Mouse (Mus musculus) right cerebral cortex, adult 2 months (tissue): ENCODE results near the gene Ddo.
A peak's percentile ranks its signal among the peaks of the same experiment; 100 is the strongest.

Experiments
- DNase-seq, 2 experiments: peaks; one replicate each; pipeline ENCODE4 v3.0.0; 2021 to 2022; ENCODE audit warnings: low spot score in 2 of 2

Ddo gene

DNA sequence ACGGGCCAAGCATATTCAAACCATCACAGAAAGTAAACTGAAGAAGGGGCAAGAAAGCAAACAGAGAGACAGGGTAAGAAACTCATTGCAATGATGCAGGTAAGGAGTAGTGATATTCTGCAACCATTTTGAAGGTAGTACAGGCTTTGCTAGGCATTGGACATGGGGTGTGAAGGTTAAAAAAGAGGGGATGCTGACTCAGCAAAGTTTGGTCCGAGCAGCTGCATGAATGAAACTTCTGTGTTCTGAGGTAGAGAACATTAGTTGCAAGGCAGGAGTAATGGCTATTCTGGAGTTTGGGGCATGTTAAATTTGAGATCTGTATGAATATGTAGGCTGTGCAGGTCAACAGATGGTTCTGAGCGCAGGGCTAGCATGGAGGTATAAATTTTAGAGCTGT lies 35.5 kb downstream of the Ddo start:
- DNase-seq, result no peak

DNA sequence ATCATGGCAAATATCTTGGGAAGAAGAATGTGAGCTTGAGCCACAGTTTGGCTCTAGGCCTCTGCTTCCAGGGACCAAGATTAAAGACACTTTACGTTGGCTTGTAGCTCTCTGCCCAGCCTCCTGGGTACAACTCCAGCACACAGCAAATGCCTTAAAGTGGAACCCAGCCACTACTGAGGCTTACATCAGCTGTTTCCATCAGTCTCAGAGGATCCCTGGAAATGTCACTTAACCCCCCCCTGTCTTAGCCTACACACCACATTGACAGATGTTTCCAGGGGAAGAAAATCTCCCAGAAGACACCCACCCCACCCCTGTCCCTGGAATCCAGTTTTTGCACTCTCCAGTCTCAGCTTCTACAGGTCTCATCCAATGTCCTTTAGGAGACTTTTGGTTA lies 37.1 kb downstream of the Ddo start:
- DNase-seq, result no peak

DNA sequence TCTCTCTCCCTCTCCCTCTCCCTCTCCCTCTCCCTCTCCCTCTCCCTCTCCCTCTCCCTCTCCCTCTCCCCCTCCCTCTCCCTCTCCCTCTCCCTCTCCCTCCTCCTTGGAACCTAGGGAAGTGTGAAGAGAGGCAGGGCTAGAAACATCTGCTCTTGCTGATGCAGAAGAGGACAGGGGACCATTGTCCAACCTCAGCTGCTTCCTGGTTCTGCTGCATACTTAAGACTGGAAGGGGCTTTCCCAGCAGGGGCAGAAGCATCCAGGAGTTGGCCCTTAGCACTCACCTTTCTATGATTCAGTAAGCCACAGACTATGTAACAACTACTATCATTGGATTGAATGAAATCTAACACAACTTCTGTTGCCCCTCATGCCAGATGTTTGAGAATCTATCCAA lies 38.8 kb downstream of the Ddo start:
- no peak for DNase-seq

DNA sequence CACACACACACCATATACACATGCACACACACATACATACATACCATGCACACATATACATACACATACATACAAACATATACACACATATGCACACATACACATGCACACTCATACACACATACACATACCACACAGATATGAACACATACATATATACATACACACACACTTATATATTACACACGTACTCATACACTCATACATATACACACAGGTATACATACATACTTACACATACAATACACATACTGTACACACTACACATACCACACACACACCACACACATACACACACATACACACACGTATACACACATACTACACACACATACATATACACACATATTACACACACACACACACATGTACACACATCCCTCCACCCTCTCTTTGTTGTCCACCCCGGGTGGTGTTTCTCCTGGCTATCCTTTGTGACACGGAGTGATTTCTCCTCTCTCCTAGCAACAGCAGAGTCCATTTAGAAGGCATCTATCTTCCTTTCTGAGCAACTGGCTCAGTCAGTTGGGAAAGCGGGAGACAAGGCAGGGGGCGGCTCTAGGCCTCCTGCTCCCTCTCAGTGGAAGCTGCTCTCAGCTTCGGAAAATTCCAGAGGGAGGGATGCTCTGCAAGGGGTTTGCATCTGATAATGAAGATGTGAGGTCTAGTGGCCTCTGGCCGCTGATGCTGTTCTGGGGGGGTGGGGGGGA lies 42.9 kb downstream of the Ddo start:
- no peak for DNase-seq

DNA sequence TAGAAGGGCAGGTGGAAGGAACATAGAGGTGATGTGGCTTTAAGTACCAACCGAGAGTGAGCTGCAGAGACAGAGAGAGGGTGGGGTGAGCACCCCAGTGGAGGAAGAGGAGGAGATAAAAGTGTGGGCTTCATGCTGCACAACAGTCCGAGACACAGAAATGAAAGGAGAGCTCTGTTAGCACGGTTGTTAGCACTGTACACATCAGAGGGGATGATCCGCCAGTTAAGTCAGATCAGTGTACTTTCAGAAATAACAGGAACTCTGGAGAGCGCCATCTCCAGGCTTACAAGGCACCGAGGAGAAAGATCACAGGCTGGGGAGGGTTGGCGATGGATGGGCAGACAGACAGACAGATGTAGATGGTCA lies 43.5 kb downstream of the Ddo start:
- DNase-seq, result no peak

DNA sequence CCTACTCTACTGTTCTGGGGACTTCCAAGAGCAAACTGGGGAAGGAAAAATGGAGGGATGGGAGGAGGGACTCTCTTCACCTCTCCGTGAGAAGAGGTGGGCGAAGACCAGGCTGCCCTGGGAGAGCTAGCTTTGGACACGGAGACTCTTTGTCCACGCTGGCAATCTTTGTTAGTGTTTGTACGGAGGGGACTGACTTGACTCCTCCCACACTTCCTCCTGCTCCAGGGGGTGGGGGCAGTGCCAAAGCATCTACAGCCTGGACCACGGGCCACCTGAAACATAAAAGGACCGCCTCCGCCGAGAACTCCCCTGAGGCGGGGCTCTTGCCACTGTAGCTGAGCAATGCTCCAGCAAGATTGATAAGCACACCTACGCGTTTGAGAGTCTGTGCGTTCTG lies 44.3 kb downstream of the Ddo start:
- no peak for DNase-seq

DNA sequence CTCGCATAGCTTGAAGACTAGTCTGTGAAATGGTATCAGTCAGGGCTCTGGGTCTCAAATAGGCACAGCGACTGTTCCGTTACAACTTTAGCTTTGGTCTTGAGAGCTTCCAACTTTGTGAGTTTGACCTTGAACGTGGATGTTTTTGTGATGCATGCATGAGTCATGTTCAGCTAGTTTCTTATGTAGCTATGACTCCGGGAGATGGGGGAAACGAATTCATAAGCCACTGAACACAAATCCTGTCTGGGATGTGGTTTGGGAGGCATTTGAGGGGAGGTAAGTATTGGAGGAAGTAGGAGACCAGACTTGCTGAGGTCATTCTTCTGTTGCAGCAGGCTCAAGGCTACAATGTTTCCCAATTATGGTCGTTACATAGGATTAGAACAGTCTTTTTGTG lies 46.1 kb downstream of the Ddo start:
- DNase-seq, result no peak

DNA sequence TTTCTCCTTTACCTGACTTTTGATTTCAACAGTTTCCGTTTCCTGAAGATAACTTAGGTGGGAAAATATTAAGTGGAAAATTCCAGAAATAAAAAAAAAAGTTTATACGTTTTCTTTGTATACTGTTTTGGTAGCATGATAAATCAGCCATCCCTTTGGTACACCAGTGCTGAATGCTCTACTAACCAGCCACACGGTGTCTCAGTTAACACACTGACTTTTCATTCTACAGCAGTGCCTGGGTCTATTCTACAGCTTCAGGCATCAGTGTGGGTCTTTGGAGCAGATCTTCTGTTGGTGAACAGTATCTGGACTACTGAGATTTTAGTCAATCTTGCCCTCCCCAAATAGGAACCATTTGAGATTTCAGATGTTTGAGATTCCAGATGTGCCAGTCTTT lies 48.7 kb downstream of the Ddo start:
- DNase-seq, result no peak

DNA sequence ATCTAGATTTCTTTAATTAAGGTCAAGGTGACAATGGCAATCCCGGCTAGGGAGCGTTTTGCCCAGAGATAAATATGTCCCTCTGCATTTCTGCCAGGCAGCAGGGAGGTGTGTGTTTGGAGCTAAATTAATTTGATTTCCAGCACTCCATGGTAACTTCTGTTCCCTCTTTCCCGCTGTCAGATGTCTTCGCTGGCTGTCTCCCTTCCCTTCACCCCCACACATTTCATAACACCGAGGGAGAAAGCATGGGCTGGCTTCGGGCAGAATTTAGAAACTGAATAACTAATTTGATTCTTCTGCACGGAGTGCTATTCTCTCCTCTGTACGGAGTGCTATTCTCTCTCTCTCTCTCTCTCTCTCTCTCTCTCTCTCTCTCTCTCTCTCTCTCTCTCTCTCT lies 52.7 kb downstream of the Ddo start:
- peak; percentile 72 to 76 for DNase-seq

DNA sequence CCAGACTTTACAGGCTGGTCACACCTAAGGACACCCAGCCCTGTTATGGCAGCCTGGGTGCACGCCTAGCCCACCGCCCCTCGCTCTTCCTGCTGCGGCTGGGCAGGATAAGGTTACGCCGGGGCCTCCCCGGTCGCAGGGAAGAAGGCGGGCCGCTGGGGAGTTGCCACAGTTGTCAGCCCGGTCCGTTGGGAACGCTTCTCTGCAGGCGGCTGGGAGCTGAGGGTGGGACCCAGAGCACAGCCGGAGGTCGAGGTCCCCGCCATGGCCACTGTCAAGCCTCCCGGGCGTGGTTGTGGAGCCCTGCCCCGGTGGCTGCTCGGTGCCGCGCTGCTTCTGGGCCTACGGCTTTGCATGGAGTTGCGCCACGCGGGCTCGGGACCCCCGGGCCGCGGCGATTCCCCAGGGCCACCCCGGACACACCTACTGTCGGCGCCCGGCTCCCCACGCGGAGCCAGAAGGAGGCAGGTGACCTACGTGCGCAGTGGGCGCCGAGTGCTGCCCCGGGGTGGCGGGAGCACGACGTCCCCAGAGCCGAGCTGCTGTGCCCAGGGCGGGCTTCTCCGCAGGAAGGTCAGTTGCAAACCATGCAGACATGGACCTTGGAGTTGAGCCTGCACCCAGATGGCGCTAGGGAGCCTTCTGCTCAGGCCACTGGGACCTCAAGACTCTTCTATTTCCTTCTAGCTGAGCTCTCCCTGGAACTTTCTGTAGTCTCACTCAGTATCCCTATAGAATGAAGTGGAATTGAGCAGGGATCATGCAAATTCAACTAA lies 53.5 kb downstream of the Ddo start, which contains the start of gene Mettl24:
Gene Mettl24, plus strand, starts transcription at position 191 of the 776 bp plus-strand sequence.
- DNase-seq, result peak; percentile 64 to 80

DNA sequence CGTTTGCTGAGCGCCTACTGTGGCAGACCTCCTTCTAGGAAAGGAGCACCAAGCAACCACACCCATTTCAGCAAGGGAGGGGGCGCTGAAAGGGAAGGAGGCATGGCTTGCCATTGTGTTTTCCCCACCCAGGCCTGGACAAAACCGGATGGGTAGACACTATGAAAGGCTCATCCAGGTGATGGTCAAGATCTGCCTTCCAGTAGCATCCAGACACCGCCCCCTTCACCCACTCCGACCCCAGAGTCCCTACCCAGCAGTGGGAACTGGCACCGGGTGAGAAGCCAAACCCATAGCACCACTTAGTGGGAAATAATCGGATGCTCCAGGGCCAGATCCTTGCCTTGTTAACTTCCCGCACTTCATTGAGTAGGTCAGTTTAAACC lies 54.0 kb downstream of the Ddo start:
- DNase-seq, result no peak

DNA sequence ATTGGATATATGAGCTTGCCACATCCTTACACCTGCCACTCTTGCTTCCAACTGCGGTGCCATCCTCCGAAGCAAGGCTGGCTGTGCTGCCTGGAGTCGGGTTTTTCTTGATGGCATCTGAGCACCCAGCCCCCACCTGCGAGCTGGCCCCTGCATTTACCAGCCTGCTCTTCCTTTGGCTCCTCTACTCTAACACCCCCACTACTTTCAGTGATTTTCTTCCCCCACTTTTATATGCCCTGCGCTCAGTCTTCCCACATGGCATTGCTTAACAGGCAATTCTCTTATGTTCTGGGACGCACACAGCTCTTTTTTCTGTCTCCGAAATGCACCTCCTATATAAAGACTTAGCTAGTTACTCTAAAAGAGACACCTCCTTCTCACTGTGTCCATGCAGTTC lies 54.5 kb downstream of the Ddo start:
- DNase-seq, result peak; percentile 52 to 54

DNA sequence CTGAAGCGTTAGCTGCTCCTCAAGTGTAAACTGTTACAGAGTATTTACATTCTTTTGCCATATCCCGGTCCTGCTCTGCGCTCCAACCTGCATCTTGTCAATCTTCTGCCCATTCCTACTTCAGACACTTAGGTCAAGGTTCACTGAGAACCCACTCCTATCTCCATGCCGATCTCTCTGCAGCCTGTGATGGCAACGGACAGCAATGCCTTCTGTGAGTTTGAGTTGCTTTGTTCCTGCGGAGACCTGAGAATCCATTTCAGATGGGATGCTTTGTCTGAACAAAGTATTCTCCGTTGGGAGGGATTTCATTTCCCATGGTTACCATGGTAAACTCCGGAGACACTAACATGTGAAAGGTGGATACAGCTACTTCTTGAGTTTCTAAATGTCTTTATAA lies 55.8 kb downstream of the Ddo start:
- DNase-seq, result no peak

DNA sequence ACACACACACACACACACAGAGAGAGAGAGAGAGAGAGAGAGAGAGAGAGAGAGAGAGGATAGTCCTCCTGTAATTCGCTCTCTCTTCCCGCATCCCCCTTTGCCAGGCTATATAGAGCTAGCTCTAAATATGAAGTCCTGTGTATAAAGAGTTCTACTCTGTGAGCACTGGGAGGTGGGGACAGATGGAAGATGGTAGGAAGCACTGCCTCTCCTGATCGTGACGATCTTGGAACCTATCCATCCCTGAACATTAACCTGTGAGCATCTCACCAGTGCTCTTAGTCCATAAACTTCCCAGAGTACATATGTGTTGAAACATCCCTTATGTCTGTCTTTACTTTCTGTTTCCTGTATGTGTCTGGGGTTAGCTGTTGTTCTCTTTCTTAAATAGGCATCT lies 57.2 kb downstream of the Ddo start:
- no peak for DNase-seq

DNA sequence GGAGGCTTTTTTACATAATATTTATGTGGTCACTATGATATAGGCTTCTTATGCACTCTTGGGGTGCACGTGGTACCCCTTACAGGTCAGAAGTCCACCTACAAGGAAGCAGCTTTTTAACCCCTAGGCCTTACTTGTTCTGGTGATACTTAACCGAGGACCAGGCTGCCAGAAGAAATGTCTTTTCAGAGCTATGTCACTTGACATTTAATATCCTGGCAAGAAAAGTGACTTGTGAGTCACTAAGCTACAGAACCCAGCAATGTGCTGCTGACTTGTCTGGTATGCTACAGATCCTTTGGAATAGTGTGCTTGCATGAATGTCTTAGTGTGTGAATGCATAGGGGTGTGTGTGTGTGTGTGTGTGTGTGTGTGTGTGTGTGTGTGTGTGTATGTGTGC lies 57.6 kb downstream of the Ddo start:
- no peak for DNase-seq

DNA sequence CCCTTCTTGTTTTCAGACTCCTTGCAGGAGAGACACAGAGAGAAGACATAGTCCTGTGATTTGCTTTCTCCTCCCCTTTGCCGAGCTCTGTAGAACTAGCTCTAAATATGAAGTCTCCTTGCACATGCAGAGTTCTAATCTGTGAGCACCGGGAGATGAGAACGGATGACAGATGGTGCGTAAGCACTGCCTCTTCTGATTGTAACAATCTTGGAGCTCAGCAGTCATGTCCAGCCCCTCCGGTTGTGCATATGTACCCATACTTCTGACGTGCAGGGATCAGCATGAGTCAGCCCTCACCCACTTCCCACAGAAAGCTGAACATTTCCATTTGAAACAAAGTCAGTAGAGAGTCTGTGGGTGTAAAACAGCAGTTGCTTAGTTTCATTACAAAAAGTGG lies 58.5 kb downstream of the Ddo start:
- DNase-seq, result peak; percentile 83 to 84

DNA sequence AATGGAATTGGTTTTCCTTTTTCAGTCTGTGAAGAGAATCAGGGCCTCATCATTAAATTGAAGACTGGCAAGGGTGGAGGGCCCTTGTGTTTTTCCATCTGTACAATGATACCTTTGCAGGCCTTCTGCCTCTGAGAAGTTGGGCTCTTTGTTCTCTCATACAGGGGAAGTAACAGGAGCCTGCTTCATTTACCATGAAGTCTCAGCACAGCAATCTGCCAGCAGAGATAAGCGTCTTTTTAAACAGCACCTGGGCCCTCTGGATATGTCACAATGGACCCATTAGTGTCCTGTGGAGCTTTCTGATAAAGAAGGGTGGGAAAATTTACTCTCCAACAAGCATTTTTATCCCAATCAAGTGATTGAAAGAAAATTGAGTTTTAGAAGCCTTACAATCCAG lies 59.1 kb downstream of the Ddo start:
- DNase-seq, result no peak

DNA sequence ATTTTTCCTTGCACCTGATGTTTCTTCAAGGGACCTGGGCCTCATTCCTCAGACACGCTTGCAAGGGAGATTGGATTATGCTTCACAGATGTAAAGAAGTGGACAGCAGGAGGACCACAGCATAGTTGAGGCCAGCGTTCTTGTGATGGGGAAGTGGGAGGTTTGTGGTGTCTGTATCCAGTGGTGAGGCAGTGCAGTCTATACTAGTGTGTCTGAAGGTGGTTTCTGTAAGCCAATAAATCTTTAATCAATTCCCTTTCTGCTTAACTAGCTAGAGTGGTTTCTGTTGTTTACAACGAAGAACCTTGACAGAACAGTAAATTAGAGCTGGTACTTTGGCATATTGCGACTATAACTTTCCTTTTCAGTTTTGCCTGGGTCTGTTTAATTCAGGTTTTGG lies 68.8 kb downstream of the Ddo start:
- DNase-seq, result no peak

DNA sequence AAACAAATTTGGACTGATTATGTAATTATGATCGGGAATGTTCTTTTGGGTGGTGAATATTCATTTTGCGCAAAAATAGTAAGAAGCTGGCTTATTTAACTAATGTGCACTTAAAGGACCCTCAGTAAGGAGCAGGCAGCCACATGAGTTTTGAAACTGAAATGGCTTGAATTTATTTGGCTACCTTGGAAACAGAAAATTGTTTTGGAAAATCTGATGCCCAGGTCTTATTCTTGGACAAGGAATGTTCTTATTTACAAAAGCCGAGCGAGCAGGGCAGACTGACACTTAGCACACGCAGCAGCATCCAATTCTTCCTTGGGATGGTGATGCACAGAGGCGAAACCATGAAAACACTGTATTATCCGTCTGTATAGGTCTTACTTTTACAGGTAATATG lies 81.3 kb downstream of the Ddo start:
- no peak for DNase-seq

DNA sequence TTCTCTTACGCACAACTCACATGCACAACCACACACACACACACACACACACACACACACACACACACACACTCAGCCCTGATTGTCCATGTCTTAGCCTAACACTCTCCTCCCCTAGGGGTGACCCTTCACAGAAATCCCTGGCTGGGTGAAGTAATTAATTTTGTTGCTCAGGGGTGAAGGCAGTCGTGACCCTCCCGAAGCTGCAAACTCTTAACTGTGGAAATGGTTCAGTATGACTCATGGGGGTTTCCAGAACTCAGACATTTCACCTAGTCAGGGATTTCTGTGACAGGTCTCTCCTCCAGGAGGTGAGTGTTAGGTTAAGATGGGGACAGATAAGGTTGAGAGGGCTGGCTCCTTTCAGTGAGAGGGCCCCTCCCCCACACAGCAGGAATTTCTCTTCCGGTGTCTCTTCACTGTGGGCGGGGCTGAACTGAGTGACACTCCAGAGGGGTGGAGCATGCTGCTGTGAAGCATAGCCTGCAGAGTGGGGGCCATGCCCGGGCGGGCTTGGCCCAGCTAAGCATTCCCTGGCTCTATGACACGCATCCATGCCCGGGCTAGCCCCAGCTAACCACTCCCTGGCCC lies 83.3 kb downstream of the Ddo start:
- no peak for DNase-seq

DNA sequence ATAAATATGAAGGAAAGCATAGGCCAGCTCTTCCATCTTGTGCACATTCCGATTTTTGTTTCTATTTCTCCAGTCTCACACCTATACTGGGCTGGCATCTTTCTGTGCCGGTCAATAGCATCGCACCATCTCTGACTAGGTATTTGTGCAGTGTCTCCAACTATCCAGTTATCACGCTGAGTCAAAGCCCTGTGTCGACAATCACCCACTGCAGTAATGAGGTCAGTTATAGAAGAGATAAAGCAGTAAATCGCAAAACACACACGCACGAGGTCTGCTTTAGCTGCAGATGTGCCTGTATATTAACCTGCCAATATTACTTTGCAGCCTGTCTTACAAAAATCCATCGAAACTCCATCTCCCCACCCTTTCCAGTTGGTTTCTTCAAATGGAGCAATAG lies 84.0 kb downstream of the Ddo start:
- no peak for DNase-seq

DNA sequence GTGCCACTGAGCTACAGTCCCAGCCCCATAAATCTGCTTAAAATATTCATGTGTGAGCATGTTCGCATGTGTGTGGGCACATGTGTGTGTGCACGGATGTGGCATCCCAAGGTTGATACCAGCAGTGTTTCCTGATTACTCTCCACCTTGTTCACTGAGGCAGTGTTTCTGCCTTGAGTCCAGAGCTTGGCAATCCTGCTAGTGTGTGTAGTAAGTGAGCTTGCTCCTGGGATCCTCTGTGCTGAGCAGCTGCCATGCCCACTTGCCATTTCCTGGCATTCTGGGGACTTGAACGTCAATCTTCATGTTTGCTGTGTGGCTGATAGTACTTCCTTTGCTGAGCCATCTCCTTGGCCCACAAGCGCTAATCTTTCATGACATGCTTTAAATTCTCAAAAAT lies 85.3 kb downstream of the Ddo start:
- peak in 1 of 2 experiments; percentile 8 for DNase-seq

DNA sequence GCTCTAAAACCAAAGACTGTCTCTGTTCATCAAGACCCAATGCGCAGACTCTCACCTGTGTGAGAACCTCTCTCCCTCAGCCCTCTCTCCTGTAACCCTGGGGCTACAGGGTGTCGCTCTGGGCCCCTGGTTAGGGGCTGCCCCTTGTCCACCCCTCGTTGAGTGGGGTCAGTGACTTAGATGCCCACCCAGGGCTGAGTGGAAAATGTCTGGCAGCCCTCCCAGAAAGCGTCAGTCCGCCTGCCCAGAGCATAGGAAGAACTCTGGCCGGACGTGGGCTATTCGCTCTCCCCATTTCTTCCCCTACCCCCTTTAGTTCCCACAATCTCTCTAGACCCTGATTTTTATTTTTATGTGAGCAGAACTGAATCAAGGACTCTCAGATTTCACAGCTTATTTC lies 86.5 kb downstream of the Ddo start:
- DNase-seq, result peak in 1 of 2 experiments; percentile 4
